Mouse (Mus musculus) kidney, adult 2 months (tissue): Measurements from ENCODE around the gene Slc36a1. TPM values are rescaled to one million over a fixed set of nuclear protein-coding genes. Genes with fewer than 3 reads are reported as not detected.
A peak's percentile ranks its signal among the peaks of the same experiment; 100 is the strongest.

Source experiments
- DNase-seq: peaks from one replicate; pipeline ENCODE4 v3.0.0; 2021
- H3K27ac ChIP-seq: fragments of 200-500 bp; 2 replicates; pipeline ENCODE4 v1.5.1; 2012; ENCODE audit warnings: low read depth, low read length, control low read depth, inconsistent platforms; ENCODE audit not compliant: insufficient read depth
- H3K27me3 ChIP-seq: fragments of 200-500 bp; replicated peaks from 2 replicates; pipeline ENCODE4 v1.6.1; 2012; ENCODE audit warnings: mild to moderate bottlenecking, moderate library complexity, low read length, inconsistent platforms; ENCODE audit not compliant: control insufficient read depth, insufficient read depth
- H3K36me3 ChIP-seq: fragments of 200-500 bp; 2 replicates; pipeline ENCODE4 v1.6.1; 2012; ENCODE audit warnings: mild to moderate bottlenecking, moderate library complexity, low read length, inconsistent platforms; ENCODE audit not compliant: control insufficient read depth, insufficient read depth
- H3K4me1 ChIP-seq: fragments of 200-500 bp; 2 replicates; pipeline ENCODE4 v1.6.1; 2011; ENCODE audit warnings: low read length; ENCODE audit not compliant: control insufficient read depth, insufficient read depth
- H3K4me3 ChIP-seq: fragments of 200-500 bp; 2 replicates; pipeline ENCODE4 v1.5.1; 2011; ENCODE audit warnings: mild to moderate bottlenecking, low read depth, low read length, control low read depth; ENCODE audit not compliant: insufficient read depth
- CTCF ChIP-seq: fragments of 200-500 bp; conservative IDR thresholded peaks from 2 replicates; pipeline ENCODE4 v1.5.1; 2011; ENCODE audit warnings: low read depth, mild to moderate bottlenecking, control low read depth, low read length, moderate library complexity, mixed read lengths; ENCODE audit not compliant: insufficient read depth, insufficient read length
- POLR2A ChIP-seq: fragments of 200-500 bp; IDR thresholded peaks from one replicate; pipeline ENCODE4 v1.6.1; 2011; ENCODE audit warnings: low read depth, low read length, control low read depth
- WGBS: fragments of 180-500 bp; shearing (Covaris S2); methylation state at CpG from one replicate; pipeline ENCODE4 v1.1.7; 2018; 5-methylcytosine and 5-hydroxymethylcytosine counted together
- polyA plus RNA-seq: library from polyadenylated mRNA; depleted of rRNA; stranded (reverse); fragments of >200 nt; gene quantifications from 2 replicates; pipeline ENCODE4 v1.2.3, GENCODE M21; 2012

The Slc36a1 gene
- polyA plus RNA-seq, 1 experiment = 60.5 TPM

DNA sequence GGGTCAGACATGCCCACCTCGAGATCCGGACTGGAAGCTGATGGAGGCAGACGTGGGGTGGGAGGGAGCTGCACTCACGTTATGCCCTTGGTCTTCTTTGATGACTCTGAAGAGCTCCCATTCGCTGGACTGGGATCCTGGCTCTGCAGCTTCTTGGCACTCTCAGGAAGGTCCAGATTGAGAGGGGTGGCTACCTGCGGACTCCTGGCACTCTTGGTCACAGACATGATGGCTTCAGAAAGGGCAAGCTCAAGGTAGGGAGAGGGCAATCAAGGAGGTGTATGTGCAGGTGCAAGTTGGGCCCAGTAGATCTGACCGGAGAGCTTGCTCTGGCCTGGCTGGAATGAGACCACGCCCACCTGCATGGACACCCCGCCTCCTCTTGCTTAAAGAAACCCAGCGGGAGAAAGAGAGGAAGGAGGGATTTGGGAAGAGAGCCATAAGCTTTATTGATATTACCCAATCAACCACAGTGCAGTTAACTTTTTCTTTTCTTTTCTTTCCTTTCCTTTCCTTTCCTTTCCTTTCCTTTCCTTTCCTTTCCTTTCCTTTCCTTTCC lies 19.3 kb upstream of the Slc36a1 start, which contains the start of gene Slc36a2:
TSS of gene Slc36a2 (minus strand) at position 345 of the 559 bp plus-strand sequence.
- 40% methylated on average over 10 of the region's 10 CpGs for WGBS
- H3K27me3 ChIP-seq = no peaks in the 10 kb centered on the region
- H3K4me1 ChIP-seq = 0 out of 2 replicates have a peak, but pooled peaks cover 3% of the 10 kb centered on the region
- peak; percentile 19 for DNase-seq
- no peak within 1 kb of the TSS for H3K27ac ChIP-seq
- no peaks in the 10 kb centered on the region for H3K36me3 ChIP-seq
- no peak within 1 kb of the TSS for H3K4me3 ChIP-seq
- TF ChIP-seq POLR2A (no peak), CTCF (no peak)

DNA sequence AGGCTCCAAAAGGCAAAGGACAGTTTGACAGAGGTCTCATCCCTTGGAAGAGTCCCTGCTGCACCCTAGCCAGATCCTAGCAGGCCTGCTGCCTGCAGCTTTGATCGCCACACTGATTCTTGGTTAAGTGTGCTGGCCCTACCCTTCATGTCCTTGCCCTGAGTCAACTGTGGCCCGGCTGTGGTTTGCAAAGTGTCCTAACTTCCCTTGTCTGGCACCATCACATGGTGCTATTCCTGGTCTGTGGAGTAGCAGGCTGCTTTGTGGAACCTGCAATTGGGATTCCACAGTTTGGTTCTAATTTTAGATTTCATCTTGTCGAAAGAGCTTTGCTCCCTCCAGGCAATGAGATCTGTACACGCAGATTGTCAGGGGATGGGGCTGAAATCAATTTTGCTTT lies 16.9 kb upstream of the Slc36a1 start:
- Histone ChIP-seq H3K27ac (no peak overlapping the region), H3K4me1 (0 out of 2 replicates have a peak, but pooled peaks cover 3% of the 10 kb centered on the region), H3K36me3 (no peaks in the 10 kb centered on the region), H3K4me3 (no peak overlapping the region), H3K27me3 (no peaks in the 10 kb centered on the region)
- TF ChIP-seq CTCF (no peak), POLR2A (no peak)
- WGBS = 86% methylated on average over 4 of the region's 4 CpGs
- DNase-seq = no peak

DNA sequence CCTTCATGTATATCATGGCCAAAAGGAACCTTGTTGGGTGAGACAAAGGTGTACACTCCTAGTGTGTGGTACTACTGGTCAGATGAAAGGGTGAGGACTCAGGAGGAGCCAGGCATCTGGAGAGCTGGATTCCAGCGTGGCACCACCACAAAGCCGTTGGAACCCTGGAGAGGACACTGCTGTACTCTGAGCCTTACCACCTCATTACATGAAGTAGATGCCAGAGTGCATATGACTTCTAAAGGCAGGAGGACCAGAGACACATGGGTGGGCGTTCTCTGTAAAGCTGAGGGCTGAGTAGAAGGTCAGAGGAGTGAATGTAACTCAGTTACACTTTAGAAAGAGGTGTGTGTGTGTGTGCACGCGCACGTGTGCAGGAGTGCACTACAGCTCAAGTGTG lies 16.4 kb upstream of the Slc36a1 start:
- Histone ChIP-seq H3K27me3 (no peaks in the 10 kb centered on the region), H3K36me3 (no peaks in the 10 kb centered on the region), H3K4me1 (0 out of 2 replicates have a peak, but pooled peaks cover 3% of the 10 kb centered on the region), H3K4me3 (no peak overlapping the region), H3K27ac (no peak overlapping the region)
- TF ChIP-seq POLR2A (no peak), CTCF (no peak)
- DNase-seq = no peak
- WGBS = 86% methylated on average over 6 of the region's 6 CpGs

DNA sequence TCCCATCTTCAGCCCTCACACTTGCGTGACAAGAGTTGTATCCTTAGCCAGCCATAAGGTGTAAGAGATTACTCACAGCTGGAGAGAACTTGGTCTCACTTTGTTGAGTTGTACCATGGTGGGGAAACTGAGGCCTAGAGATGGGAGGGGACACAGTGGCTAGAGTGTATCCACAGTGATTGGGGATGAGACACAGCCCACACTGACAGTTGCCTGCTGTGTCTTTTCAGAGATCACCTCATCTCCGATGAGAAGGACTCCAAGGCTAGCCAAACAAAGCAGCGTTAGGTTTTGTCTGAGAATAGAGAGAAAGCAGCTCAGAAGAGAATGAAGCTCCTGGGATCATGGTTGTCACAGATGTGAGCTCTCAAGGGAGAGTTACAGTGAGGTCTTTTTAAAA lies 13.9 kb upstream of the Slc36a1 start:
- H3K4me1 ChIP-seq = no peaks in the 10 kb centered on the region
- no peaks in the 10 kb centered on the region for H3K36me3 ChIP-seq
- H3K27ac ChIP-seq = no peak overlapping the region
- TF ChIP-seq POLR2A (no peak), CTCF (no peak)
- H3K27me3 ChIP-seq = no peaks in the 10 kb centered on the region
- WGBS = 87% methylated on average over 3 of the region's 3 CpGs
- no peak overlapping the region for H3K4me3 ChIP-seq
- DNase-seq = no peak

DNA sequence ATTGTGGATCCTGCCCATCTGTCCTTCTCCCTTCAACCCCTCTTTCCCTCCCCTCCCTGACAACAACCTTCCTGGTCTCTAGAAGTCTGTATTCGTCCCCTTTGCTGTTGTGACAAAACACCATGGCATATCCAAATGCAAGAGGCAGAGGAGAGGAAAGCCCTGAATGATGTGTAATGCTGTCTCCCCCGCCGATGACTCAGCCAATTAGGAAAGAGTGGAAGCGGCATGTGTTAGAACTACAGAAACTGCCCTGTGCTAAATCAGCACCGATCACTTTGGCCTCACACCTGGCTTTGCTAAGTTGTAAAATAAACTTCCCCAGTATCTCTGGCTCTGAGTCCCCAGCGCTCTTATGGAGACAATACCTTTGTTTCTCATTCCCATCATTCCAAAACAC lies 7.1 kb upstream of the Slc36a1 start:
- no peak for DNase-seq
- H3K4me3 ChIP-seq = no peak overlapping the region
- H3K4me1 ChIP-seq = no peaks in the 10 kb centered on the region
- 60% methylated on average over 6 of the region's 6 CpGs for WGBS
- H3K36me3 ChIP-seq = no peaks in the 10 kb centered on the region
- no peak for TF ChIP-seq POLR2A
- no peak for TF ChIP-seq CTCF
- no peak overlapping the region for H3K27ac ChIP-seq
- no peaks in the 10 kb centered on the region for H3K27me3 ChIP-seq

DNA sequence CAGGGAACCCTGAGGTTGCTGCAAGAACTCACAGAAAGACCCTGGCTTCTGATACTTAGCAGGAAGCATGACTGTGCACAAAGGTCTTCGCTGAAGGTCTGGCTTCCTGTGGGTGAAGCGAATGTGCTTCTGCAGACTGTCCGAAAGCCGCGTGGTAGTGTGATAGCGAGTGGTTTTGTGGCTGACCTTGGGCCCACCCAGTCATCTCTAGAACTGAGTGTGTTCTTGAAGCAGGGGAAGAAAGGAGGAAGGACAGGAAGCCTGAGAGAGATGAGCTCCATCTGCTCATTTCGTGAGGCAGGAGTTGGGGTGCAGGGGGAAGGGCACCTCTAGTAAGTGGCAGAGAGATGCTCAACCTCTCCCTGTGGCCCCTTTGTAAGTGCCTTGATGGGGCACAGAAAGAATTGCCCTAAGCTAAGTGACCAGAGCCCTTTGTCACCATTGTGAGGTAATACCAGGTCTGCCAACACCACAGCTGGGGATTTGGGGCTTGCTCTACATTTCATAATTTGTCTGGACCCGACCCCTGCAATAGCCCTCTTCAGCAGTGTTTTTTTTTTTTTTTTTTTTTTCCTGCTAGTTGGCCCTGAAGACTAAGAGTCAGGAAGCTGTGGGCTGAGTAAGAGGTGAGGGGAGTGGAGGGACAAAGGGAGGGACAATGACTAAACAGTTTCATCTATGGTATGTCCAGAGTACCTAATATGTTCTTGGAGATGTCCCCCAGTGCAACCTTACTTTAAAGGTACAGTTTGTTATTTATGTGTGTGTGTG lies 6.2 kb upstream of the Slc36a1 start:
- Histone ChIP-seq H3K27me3 (no peaks in the 10 kb centered on the region), H3K27ac (no peak overlapping the region), H3K4me1 (no peaks in the 10 kb centered on the region), H3K36me3 (no peaks in the 10 kb centered on the region), H3K4me3 (no peak overlapping the region)
- 67% methylated on average over 8 of the region's 8 CpGs for WGBS
- TF ChIP-seq CTCF (no peak), POLR2A (no peak)
- no peak for DNase-seq

DNA sequence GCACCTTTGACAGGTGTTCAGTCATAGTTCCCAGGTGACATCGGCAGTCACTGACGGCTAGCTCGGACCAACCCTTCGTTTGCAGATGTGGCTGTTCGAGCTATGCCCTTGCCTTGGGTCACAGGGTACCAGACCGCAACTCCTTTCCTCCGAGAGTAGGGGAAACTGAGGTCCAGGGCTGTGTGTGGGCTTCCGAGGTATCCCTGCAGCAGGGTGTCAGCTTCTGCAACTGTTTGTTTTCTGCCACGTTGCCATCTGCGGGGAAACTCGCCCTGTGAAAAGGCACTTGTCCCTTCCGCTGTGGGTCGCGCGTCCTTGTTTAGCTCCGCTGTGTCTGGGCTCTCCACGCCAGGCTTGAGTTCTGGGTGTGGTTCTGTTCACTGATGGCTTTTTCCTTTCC lies 452 bp downstream of the Slc36a1 start:
- Histone ChIP-seq H3K27me3 (no peaks in the 10 kb centered on the region), H3K36me3 (no peaks in the 10 kb centered on the region), H3K4me1 (peaks cover 23% of the 10 kb centered on the region), H3K27ac (peak overlapping the region; percentile 52), H3K4me3 (peak overlapping the region; percentile 95)
- peak; percentile 58 for DNase-seq
- 1% methylated on average over 17 of the region's 17 CpGs for WGBS
- TF ChIP-seq CTCF = no peak
- no peak for TF ChIP-seq POLR2A
